Mouse (Mus musculus) CH12.LX (cell line): ENCODE measurements around the gene Trim31. TPM values are rescaled to one million over a fixed set of nuclear protein-coding genes. Genes with fewer than 3 reads are reported as not detected.

Experiments used
- DNase-seq: peaks from one replicate; pipeline ENCODE4 v3.0.0-alpha.2; 2013; ENCODE audit errors: extremely low read depth
- H3K27ac ChIP-seq: 2 replicates; pipeline ENCODE4 v1.5.1; 2012; ENCODE audit warnings: low read depth, mild to moderate bottlenecking, control low read depth, moderate library complexity; ENCODE audit not compliant: insufficient read depth
- H3K27me3 ChIP-seq: replicated peaks from 2 replicates; pipeline ENCODE3; 2012; ENCODE audit warnings: inconsistent platforms
- H3K36me3 ChIP-seq, 2 experiments: replicated peaks in 1 of 2; 2 replicates each; pipeline versions ENCODE3 to v1.6.1; 2012; ENCODE audit warnings: inconsistent platforms in 1 of 2, low read length in 1 of 2, mild to moderate bottlenecking in 1 of 2, mixed read lengths in 1 of 2, moderate library complexity in 1 of 2; ENCODE audit not compliant: control insufficient read depth in 1 of 2, insufficient read depth in 1 of 2
- H3K4me1 ChIP-seq, 2 experiments: 2 replicates each; pipeline ENCODE4 v1.6.1; 2012; ENCODE audit warnings: inconsistent platforms in 1 of 2, moderate library complexity in 1 of 2; ENCODE audit not compliant: insufficient read depth in 2 of 2, control insufficient read depth in 1 of 2
- H3K4me2 ChIP-seq: 2 replicates; pipeline ENCODE4 v1.6.1; 2012; ENCODE audit warnings: low read depth, mild to moderate bottlenecking, control low read depth; ENCODE audit not compliant: poor library complexity, insufficient read depth, severe bottlenecking
- H3K4me3 ChIP-seq, 3 experiments: fragments of 150-350 bp in 1 of 3; sonication (generic) in 1 of 3; replicated peaks in 1 of 3; 2 replicates each; pipeline versions ENCODE3 to v1.5.1; 2011 to 2012; ENCODE audit warnings: low read depth in 2 of 3, low read length in 2 of 3, mild to moderate bottlenecking in 2 of 3, moderate library complexity in 2 of 3, control low read depth in 1 of 3, improper control_type of control experiment in 1 of 3, inconsistent platforms in 1 of 3, mixed read lengths in 1 of 3; ENCODE audit not compliant: poor library complexity in 1 of 3
- H3K79me2 ChIP-seq: replicated peaks from 2 replicates; pipeline ENCODE4 v1.6.1; 2012; ENCODE audit warnings: mild to moderate bottlenecking, moderate library complexity; ENCODE audit not compliant: control insufficient read depth, poor library complexity, insufficient read depth, severe bottlenecking; ENCODE audit errors: extremely low read depth
- H3K9ac ChIP-seq: 2 replicates; pipeline ENCODE4 v1.6.1; 2012; ENCODE audit warnings: low read depth, mild to moderate bottlenecking, control low read depth, moderate library complexity; ENCODE audit not compliant: insufficient read depth
- H3K9me3 ChIP-seq: replicated peaks from 2 replicates; pipeline ENCODE3; 2012; ENCODE audit warnings: low read length, inconsistent platforms, mixed read lengths
- BHLHE40 ChIP-seq: IDR thresholded peaks from 2 replicates; pipeline ENCODE4 v1.6.1; 2011; ENCODE audit warnings: mild to moderate bottlenecking, low read depth, low read length, improper control_type of control experiment
- CHD1 ChIP-seq: IDR thresholded peaks from 2 replicates; pipeline ENCODE4 v1.6.1; 2012; ENCODE audit warnings: low read depth, low read length, improper control_type of control experiment, inconsistent platforms
- CHD2 ChIP-seq: IDR thresholded peaks from 2 replicates; pipeline ENCODE4 v1.6.1; 2011; ENCODE audit warnings: low read length, improper control_type of control experiment
- ELF1 ChIP-seq: IDR thresholded peaks from 2 replicates; pipeline ENCODE4 v1.6.1; 2014; ENCODE audit warnings: low read depth, mild to moderate bottlenecking, inconsistent platforms, low read length, improper control_type of control experiment
- ETS1 ChIP-seq: conservative IDR thresholded peaks from 2 replicates; pipeline ENCODE4 v1.6.1; 2012; ENCODE audit warnings: low read depth, mild to moderate bottlenecking, inconsistent platforms, low read length, improper control_type of control experiment, moderate library complexity
- GABPA ChIP-seq: IDR thresholded peaks from 2 replicates; pipeline ENCODE4 v1.6.1; 2012; ENCODE audit warnings: low read depth, low read length, improper control_type of control experiment, inconsistent platforms; ENCODE audit not compliant: insufficient replicate concordance
- IRF4 ChIP-seq: IDR thresholded peaks from 2 replicates; pipeline ENCODE4 v1.6.1; 2014; ENCODE audit warnings: low read depth, mild to moderate bottlenecking, inconsistent platforms, low read length, improper control_type of control experiment
- JUN ChIP-seq: IDR thresholded peaks from 2 replicates; pipeline ENCODE4 v1.6.1; 2011; ENCODE audit warnings: low read depth, mild to moderate bottlenecking, low read length, improper control_type of control experiment, moderate library complexity; ENCODE audit not compliant: insufficient read depth
- JUND ChIP-seq: conservative IDR thresholded peaks from 2 replicates; pipeline ENCODE4 v1.6.1; 2011; ENCODE audit warnings: low read depth, low read length, improper control_type of control experiment
- MAX ChIP-seq: IDR thresholded peaks from 2 replicates; pipeline ENCODE4 v1.6.1; 2011; ENCODE audit warnings: low read length, improper control_type of control experiment
- MYC ChIP-seq: IDR thresholded peaks from 2 replicates; pipeline ENCODE4 v1.6.1; 2011; ENCODE audit warnings: low read depth, mild to moderate bottlenecking, improper control_type of control experiment, low read length
- NELFE ChIP-seq: IDR thresholded peaks from 2 replicates; pipeline ENCODE4 v1.6.1; 2011; ENCODE audit warnings: low read depth, low read length, improper control_type of control experiment
- RAD21 ChIP-seq: IDR thresholded peaks from 2 replicates; pipeline ENCODE4 v1.6.1; 2011; ENCODE audit warnings: low read depth, mild to moderate bottlenecking, low read length, improper control_type of control experiment, moderate library complexity
- RCOR1 ChIP-seq: conservative IDR thresholded peaks from 2 replicates; pipeline ENCODE4 v1.6.1; 2012; ENCODE audit warnings: low read depth, mild to moderate bottlenecking, inconsistent platforms, low read length, improper control_type of control experiment
- UBTF ChIP-seq: IDR thresholded peaks from 2 replicates; pipeline ENCODE4 v1.6.1; 2012; ENCODE audit warnings: low read depth, mild to moderate bottlenecking, inconsistent platforms, low read length, improper control_type of control experiment, moderate library complexity
- USF1 ChIP-seq: IDR thresholded peaks from 2 replicates; pipeline ENCODE4 v1.6.1; 2014; ENCODE audit warnings: low read depth, mild to moderate bottlenecking, inconsistent platforms, low read length, improper control_type of control experiment
- USF2 ChIP-seq: conservative IDR thresholded peaks from 2 replicates; pipeline ENCODE4 v1.6.1; 2011; ENCODE audit warnings: low read depth, low read length, improper control_type of control experiment
- ZMIZ1 ChIP-seq: IDR thresholded peaks from 2 replicates; pipeline ENCODE4 v1.6.1; 2012; ENCODE audit warnings: low read depth, mild to moderate bottlenecking, inconsistent platforms, low read length, improper control_type of control experiment
- dilution Hi-C: fragments of 300-500 bp; cut with MboI; formaldehyde crosslinking; loops from 2 replicates; pipeline ENCODE4 v1.14.3; 2020; ENCODE audit warnings: low sequenced_read_pairs; ENCODE audit not compliant: extremely low pct_unique_long_range_greater_than_20kb, extremely low pct_ligation_motif_present
- in situ Hi-C: fragments of 300-500 bp; cut with MboI; formaldehyde crosslinking; loops from 3 replicates; pipeline ENCODE4 v1.14.3; 2019; ENCODE audit warnings: low sequenced_read_pairs, low pct_ligation_motif_present, low pct_unique_long_range_greater_than_20kb, mixed read lengths
- polyA plus RNA-seq: library from polyadenylated mRNA; unstranded; fragments of >175 nt; gene quantifications from 2 replicates; pipeline ENCODE4 v1.2.1, GENCODE M21; 2012; ENCODE audit warnings: low read depth; ENCODE audit not compliant: insufficient read length
- total RNA-seq, 2 experiments: library from RNA; depleted of rRNA; stranded (reverse); fragments of 300-350 nt in 1 of 2; fragments of >200 nt in 1 of 2; gene quantifications; 2 replicates each; pipeline ENCODE4 v1.2.3; 2012 to 2014

Gene Trim31
- total RNA-seq (2012; rRNA removed) (not detected in 2 replicates), total RNA-seq (2014; rRNA removed) (not detected in 2 replicates), polyA plus RNA-seq (not detected in 2 replicates)

- no peak for DNase-seq
- H3K4me1 ChIP-seq, result no peaks in the 10 kb centered on the region
- H3K4me3 ChIP-seq, result no peak within 1 kb of the TSS
- in situ Hi-C loops, result loop anchor here (10.0 kb wide), 1 partner anchor 167 kb away; no protein-coding TSS in a partner anchor
- no peak within 1 kb of the TSS for H3K4me2 ChIP-seq
- H3K27ac ChIP-seq, result no peak within 1 kb of the TSS
- TF ChIP-seq BHLHE40 (no peak), IRF4 (no peak), GABPA (no peak), CHD1 (no peak), ELF1 (no peak), ETS1 (no peak), UBTF (no peak), RAD21 (no peak)
- TF ChIP-seq, all 38 proteins: peak for 0
- Histone ChIP-seq H3K9me3 (no peaks in the 10 kb centered on the region), H3K9ac (no peak within 1 kb of the TSS), H3K36me3 (no peaks in the 10 kb centered on the region), H3K27me3 (no peaks in the 10 kb centered on the region), H3K79me2 (no peaks in the 10 kb centered on the region)
- dilution Hi-C loops, result no loop called here
Observed at GRCm38 (mm10) chr17:36897552-36898205, at the start of gene Trim31. Gene Trim31, plus strand, starts transcription at chr17:36898118.

GRCm38 (mm10) chr17:36848911-36849310 is 49.0 kb upstream of the Trim31 start:
- dilution Hi-C loops (no loop called here), in situ Hi-C loops (no loop called here)
- Histone ChIP-seq H3K9me3 (no peaks in the 10 kb centered on the region), H3K4me3 (no peak overlapping the region), H3K36me3 (peaks cover 32 to 80% of the 10 kb centered on the region in 2 experiments), H3K79me2 (no peaks in the 10 kb centered on the region; the same call in 1 of the 2 replicates), H3K27ac (no peak overlapping the region), H3K27me3 (no peaks in the 10 kb centered on the region), H3K9ac (no peak overlapping the region), H3K4me2 (no peak overlapping the region), H3K4me1 (peaks cover 0 to 27% of the 10 kb centered on the region in 2 experiments; a peak in 2 of 4 replicates)
- DNase-seq, result no peak
- TF ChIP-seq USF2 (no peak), MAX (no peak)

- Histone ChIP-seq H3K4me2 (no peak overlapping the region), H3K4me1 (peaks cover 0 to 17% of the 10 kb centered on the region in 2 experiments; a peak in 1 of 4 replicates), H3K4me3 (no peak overlapping the region), H3K27ac (no peak overlapping the region), H3K9ac (no peak overlapping the region), H3K9me3 (no peaks in the 10 kb centered on the region), H3K79me2 (no peaks in the 10 kb centered on the region; the same call in 1 of the 2 replicates), H3K36me3 (peaks cover 38 to 82% of the 10 kb centered on the region in 2 experiments), H3K27me3 (no peaks in the 10 kb centered on the region)
- DNase-seq, result no peak
- in situ Hi-C loops, result no loop called here
- TF ChIP-seq USF1 (no peak), MYC (no peak), ELF1 (no peak), JUND (no peak), ZMIZ1 (no peak), RCOR1 (no peak), RAD21 (no peak), NELFE (no peak), CHD2 (no peak), JUN (no peak)
- dilution Hi-C loops, result no loop called here
Observed at GRCm38 (mm10) chr17:36849992-36850391, 47.9 kb upstream of the Trim31 start.
